Mouse (Mus musculus) right cerebral cortex, postnatal 14 days (tissue): ENCODE measurements around the gene Treml4.
"Not testable (repeated sequence)": the region's sequence is repeated elsewhere in the genome, so short reads cannot be mapped to it uniquely, and the experiment has no call there.

Experiments used
- DNase-seq: peaks from one replicate; pipeline ENCODE4 v3.0.0; 2022

The Treml4 gene

DNA sequence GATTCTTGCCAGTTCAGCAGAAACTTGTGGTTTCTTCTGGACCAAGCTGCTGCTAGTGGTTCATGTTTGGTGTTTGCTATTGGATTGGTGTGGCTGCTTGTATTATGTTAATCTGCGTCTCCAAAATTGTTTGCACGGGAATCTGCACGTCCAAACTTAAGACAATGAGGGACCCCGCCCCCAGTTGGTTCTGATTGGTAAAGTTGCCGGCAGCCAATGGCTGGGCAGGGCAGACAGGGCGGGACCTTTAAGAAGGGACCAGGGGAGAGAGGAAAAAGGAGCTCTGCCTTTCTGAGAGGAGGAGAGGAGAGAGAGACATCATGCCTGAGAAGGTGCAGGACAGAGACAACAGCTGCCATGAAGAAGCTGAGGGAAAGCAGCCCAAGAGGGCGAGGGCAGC is 11.6 kb downstream of the Treml4 start:
- no peak for DNase-seq

DNA sequence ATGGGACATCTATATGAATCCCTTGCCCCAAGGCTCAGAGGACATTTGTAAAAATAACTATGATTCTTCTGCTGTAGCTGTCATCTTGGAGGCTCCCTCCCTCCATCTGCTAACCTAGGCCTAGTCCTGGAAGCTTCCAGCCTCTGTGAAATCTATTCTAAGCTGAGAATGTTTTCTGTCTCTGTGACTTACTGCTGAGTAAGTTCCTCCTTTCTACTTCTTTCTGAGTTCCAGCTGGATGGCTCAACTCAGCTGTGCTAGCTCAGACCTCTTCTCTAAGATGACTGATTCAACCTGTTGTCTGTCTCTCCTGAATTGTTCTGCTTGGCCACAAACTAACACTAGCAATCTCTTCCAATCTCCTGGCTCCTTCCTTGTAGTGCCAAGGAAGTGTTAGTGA is 14.3 kb downstream of the Treml4 start:
- no peak for DNase-seq

DNA sequence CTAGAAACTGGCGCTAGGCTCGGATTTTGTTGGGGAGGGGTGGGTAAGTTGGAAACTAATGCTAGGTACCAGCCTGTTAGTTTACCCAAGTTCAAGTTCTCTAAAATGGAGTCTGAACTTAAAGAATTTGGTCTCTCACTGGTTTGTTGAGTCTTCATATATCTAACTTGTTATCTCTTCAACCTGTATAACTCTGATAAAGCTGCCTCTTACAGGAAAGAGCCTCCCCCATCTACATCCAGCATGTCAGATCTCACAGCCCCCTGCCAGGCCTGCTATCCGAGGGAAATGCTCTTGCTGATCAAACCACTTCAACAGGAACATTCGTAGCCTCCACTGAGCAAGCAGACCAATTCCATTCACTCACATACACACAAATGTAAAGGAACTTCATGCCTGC is 14.9 kb downstream of the Treml4 start:
- no peak for DNase-seq

DNA sequence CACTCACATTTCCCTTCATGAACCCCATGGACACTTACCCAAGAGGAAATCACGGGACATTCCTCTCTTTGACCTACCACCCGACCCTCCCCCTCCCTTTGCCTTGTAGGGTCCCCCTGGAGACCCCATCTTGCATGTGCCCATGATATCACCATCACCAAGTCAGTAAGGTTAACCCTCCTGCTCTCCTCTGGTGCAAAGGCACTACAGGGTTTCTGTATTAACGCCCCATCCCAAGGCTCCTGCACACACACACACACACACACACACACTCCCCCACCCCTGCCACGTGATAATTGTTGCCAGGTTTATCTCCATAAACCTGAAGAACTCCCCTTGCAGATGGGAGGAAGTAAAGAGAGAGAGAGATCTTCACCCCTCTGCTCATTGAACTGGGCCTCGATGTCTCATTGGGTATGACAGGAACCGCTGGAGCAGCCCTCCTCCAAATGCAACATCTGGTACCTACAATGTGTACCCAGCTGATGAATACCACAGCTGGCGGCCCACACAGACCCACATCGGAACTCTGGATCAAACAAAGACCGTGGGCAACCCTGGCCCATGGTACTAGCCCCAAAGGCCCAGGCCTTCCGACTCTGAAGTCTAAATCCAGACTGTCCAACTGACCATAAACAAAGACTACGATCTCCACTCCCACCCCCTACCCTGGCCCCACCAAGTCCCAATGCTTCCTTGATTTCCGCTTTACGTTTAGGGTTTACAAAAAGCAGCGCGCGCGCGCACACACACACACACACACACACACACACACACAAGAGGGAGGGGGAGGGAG is 17.0 kb downstream of the Treml4 start:
- DNase-seq: no peak

DNA sequence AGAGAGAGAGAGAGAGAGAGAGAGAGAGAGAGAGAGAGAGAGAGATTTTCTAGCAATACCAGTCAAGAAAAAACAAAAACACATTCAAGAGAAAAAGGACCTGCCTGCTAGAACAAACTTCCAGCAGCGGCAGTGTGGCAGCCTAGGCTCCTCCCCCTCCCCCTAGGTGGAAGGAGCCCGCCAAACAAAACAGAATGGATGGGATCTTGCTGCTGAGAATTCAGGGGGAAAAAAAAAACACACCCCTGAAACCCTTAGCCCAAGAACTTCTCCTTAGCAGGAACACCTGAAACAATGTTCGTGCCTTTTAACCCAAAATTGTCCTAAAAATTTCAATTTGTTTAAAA is 17.6 kb downstream of the Treml4 start:
- no peak for DNase-seq

DNA sequence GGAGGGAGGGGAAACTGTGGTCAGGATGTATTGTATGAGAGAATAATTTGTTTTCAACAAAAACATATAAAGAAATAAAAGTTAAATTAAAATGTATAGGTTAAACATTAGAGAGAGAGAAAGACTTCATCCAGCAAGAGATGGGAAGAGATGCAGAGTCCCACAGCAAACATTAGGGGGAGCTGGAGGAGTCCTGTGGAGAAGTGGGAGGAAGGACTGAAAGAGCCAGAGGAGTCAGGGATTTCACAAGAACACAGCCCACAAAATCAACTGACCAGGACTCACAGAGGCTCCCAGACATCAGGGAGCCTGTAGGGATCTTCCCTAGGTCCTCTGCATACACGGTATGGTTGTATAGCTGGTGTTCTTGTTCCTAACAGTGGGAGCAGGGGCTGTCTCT is 22.7 kb downstream of the Treml4 start:
- no peak for DNase-seq

DNA sequence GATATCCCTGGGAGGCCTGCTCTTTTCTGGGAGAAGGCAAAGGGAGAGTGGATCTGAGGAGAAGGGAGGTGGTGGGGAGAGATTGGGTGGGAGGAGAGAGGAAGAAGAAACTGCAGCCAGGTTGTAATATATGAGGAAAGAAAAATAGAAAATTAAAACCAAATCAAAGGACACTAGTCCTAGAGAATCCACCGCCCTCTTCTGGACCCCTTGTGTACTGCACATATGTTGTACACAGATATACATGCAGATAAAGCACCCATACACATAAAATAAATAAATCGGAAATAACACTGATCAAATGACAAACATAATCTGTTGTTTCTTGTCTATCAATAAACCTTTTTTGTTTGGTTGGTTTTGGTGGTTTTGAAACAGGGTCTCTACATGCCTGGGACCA is 23.2 kb downstream of the Treml4 start:
- DNase-seq: peak; percentile 61

DNA sequence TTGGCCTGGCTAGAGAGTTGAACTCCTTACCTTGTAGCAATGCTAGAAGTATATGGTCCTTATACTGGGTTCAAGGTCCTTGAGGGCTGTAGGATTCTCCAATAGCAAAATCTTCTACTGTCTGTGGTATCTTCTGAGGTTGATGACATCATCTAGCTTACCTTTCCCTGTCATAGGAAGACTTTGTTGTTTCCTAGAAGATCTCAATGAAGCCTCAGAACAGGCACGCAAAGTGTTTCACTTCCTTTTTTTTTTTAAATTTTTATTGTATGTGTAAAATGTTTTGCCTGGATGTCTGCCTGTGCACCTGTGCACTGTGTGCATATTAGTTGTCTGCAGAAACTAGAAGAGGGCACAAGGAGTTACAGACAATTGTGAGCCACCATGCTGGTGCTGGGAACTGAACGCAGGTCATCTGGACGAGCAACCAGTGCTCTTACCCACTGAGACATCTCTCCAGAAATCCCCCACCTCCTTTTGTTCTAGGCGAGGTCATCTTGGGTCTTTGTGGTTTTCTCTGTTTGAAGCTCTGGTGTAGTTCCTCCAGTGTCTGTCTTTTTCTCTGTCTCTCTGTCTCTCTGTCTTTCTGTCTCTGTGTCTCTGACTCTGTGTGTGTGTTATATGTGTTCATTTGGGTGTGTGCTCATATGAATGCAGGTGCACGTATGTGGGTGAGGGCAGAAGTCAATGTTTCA is 29.6 kb downstream of the Treml4 start:
- no peak for DNase-seq

DNA sequence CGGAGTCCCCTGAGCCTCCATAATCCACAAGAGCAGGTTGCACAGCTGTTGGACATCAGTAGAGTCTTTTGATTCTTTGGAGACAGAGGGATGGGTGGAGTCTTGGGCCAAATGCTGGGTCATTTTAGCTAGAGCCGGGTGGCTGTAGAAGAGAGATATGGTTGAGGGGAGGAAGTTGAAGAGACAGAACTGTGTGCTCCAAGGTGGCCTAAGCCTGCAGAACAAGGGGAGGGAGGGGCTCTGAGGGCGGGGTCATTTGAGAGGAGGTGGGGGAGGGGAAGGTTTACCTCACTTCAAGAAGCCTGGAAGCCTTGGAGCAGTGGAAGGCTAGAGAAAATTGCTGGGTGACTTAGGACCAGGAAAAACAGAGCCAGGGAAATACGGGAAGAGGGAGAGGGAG is 35.1 kb downstream of the Treml4 start, which contains the start of gene Treml2:
Treml2 (plus strand) TSS at position 296 of the 400 bp plus-strand sequence.
- DNase-seq: no peak

DNA sequence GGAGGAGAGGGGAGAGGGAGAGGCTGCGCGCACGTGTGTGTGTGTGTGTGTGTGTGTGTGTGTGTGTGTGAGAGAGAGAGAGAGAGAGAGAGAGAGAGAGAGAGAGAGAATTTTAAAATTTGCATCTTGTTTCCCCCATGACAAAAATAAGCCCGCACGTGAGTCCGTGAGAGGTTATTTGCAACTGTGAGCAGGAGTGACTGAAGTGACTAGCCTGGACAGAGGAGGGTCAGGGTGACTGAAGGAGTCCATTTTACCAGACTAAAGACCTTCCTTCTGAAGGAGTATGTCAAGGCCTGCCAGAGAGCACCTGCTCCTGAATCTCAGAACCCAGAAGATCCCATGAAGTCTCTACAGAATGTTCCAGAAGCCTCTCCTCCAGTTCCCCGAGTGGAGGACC is 35.7 kb downstream of the Treml4 start:
- no peak for DNase-seq

DNA sequence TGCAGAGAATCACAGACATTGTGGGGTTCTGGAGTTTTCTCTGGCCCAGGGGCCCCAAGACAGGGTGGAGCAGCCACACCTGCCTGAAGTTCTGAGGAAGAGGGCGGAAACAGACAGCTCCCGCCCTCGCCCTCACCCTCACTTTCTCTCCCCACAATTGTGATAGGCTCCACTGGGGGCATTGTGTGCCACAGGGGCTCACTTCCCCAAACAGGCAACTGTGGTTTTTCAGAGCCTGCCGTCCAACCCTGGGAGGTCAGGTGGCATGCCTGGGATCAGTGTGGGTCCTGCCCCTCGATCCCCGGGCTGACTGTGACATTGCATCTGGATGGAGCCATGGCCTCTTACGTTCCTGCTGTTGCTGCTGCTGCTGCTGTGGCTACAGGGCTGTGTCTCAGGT is 36.1 kb downstream of the Treml4 start:
- DNase-seq: no peak

DNA sequence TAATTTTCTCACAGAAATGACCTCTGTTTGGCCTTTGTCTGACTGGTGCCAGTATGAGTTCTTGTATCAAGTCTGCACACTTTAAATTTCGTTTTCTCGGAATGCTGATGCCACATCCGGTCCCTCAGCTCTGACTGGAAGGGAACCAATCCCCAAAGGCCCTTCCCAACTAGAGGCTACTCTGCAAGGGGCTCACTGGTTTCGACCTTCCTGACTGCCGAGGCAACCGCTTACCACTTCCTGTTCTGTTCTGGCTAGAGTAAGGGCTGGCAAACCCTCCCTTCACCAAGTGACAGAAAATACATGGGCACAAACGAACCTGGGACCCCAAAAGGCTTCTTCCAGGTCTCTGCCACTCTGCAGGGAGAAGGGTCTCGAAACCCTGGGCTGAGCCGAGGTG is 36.8 kb downstream of the Treml4 start:
- no peak for DNase-seq

DNA sequence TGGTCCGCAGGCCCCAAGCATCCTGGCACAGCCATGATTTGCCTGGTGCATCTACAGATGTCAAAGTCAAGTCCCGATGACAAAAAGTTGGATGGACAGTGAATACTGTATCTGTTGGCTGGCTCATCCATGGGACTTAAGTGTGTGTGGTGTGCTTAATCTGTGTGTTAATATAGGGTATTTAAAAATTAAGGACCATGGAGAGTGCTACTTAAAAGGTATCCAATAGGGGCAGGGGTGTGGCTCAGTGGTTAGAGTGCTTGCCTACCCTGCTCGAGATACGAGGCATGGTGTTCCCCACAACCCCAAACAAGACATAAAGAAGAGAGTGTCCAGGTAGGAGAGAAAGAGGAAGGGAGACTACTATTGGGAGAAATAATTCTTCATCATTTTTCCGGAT is 37.7 kb downstream of the Treml4 start:
- no peak for DNase-seq

DNA sequence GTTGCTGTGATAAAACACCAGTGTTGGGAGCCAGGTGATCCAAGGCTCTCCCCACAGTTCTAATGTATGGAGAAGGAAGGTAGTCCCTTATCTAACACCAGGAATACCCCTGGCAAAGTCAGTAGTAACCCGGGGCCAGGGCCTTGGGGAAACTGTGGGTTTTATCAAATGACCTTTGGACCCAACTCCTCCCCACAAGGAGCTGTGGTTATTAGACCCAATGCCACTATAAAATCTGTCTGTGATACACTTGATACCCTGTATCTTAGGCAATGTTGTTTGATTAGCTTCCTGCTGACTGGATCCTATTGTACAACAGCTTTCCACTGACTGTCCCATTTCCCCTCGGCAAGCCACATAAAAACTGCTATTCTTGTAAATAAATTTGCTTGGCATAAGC is 48.0 kb downstream of the Treml4 start:
- DNase-seq: no peak

DNA sequence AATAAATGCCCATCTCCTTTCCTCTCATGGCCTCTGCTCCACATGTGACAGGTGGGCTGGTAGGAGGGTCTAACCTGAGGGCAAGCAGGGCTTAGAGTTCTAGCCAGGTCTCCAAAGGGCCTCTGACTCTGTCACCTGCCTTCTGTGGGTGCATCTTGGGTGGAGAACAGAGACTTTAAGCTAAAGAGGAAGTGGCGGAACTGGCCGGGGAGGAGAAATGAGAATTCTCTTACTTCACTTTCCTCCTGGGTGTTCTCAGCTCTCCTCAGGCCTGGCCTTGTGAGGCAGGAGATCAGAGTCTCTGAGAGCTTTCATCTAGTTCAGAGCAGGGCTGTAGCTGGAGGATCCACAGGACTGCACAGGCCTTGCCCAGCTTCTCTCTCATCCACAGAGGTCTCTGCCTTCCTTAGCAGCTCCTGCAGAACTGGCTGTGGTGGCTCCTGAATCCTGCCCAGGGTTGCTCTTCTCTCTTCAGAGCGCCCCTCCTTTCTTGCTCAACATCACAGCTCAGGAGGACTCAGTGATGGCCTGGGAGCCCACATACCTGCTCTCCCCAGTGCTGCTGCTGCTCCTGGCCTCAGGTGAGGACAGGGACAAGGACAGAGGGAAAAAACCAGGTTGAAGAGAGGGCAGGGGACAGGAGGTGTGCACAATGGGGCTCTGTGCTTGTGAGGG is 51.9 kb downstream of the Treml4 start, which contains the start of gene B430306N03Rik:
B430306N03Rik (plus strand) TSS at position 237 of the 675 bp plus-strand sequence.
- DNase-seq: not testable (repeated sequence)

DNA sequence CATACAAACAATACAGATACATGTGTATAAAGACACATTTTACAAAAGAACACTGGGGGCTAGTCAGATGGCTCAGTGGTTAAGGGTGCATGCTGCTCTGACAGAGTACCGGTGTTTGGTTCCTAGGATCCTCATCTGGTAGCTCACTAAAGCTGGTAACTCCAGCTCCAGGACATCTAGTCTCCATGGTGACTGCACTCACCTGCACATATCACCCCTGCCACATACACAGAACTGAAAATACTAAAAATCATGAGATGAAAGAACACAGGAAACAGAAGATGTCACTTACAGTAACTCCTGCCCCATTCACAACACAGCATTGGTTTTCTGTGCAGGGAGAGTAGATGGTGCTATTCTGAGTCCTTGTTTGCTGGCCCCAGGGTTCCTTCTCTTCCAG is 54.6 kb downstream of the Treml4 start:
- no peak for DNase-seq

DNA sequence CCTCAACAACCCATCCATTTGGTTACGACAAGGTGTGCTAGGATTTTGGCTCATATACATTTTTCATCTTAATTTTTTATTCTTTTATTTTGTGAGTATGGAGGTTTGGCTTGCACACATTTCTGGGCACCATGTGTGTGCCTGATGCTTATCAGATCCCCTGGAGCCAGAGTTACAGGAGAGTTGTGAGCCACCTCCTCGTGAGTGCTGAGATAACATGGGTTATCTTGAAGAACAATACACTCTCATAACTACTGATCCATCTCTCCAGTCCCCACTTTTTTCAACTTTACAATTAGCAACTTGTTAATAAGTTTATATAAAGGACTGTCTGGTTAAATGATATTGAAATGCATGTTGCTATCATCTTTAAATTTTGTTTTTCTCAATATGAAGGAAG is 57.2 kb downstream of the Treml4 start:
- DNase-seq: no peak

DNA sequence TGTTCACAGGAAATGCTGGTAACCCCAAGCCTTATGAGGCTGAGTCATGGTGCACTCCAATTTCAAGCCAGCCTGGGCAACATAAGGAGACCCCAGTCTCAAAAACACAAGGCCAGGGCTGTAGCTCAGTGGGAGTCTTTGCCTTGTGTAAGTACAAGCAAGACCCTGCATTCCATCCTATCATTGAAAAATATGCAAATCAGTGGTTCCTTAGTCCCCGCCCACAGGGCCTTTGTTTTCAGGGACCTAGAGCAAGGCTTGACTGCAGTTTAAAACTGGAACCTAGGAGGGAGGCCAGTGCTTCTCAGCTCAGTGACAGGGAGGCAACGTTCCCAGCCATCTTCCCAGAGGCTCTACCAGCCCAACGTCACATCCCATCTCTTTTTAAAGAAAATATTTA is 59.1 kb downstream of the Treml4 start:
- DNase-seq: no peak

DNA sequence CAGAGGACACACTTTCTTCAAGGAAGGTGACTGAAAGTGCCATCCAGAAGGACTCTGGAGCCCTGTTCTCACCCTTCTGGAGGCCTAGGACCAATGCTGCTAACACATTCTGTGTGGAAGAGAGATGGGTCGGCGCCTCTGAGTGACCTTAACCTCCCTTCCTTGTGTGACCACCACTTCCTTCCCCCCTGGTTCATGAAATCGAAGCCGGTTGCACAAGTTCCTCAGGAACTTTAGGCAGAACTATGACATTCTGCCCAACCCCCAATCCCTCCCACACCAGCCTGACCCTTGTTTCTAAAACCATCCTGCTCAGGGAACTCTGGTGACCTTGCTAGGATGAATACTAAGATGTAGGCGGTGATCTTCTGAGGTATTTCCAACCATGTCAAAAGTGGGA is 60.2 kb downstream of the Treml4 start:
- no peak for DNase-seq
